Mouse (Mus musculus): Measurements from ENCODE around the gene Dis3l.

The Dis3l gene

DNA sequence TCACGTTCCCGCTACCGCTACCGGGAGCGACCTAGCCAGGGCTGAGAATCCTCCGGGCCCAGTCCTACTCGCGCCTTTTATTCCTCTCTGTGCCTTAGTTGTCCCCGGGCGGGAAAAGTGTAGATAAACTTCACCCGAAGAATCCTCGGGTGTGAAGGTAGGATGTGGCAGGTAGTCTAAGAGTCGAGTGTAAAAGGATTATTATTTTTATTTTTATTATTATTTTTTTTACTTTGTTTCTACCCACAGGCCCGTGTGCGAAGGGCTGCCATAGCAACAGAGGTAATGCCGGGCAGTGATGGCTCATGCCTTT, at the start of gene Dis3l:
TSS of gene Dis3l (minus strand) at position 35 of the 313 bp plus-strand sequence.
- DNase-seq = no peak

- no peak for DNase-seq
These were observed 48.6 kb upstream of the Dis3l start for GRCm38 (mm10) chr9:64389576-64390292.

DNA sequence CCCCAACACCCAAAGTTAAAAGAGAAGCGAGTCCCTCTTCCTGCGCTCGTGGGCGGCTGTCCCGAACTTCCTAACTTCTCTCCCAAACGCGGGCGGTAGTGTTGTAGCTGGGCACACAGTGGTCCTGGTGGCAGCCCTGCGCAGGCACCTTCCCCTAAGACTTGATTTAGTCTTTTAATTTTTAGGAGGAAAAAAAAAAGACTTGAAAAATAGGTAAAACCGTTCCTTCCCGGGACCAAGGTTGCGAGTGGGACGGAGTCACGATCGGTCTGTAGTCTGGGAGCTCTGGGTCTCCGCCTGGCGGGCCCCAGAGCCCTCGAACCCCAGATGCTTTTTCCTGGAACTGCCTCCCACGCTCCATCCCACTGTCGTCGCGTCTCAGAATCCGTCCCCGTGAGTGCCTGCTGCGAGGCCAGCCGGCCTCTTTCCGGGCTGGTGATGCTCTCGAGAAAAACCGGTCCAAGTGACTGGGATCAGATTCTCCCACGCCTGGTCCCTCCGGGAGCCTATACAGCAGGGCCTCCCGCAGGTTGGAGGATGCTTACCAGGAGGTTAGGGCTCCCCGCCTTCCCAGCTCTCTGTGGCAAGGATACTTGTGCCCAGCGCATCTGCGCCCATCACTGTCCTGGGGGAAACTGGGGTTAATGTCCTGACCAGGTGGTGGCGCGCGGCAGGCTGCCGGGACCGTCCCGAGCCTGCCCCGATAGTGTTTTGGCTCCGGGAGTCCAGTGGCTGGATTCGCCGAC, 45.6 kb upstream of the Dis3l start:
- DNase-seq = no peak

- DNase-seq = no peak
These were observed 44.7 kb upstream of the Dis3l start, which contains the start of gene Megf11 for GRCm38 (mm10) chr9:64385511-64386465. Gene Megf11, plus strand, starts transcription at chr9:64385626.

GRCm38 (mm10) chr9:64383021-64383788, 42.1 kb upstream of the Dis3l start:
- DNase-seq = peak; percentile 8 to 39

DNA sequence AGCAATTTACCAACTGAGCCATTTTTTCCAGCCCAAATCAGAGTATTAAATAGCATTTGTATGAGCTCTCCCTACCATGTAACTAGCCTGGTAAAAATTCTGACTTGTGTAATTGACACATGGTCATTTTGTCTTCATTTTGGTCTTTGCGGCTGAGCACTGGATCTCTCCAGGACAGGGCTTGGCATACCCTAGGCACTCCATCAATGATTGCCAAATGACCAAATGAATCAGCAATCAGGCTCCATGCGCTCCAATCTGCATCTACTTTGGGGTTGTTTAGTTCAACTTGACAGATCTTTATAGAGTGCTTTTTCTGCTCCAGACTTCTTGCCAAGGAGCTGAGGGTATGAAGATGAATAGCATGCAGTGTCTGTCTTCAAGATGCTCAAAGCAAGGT, 35.3 kb upstream of the Dis3l start:
- DNase-seq = no peak

DNA sequence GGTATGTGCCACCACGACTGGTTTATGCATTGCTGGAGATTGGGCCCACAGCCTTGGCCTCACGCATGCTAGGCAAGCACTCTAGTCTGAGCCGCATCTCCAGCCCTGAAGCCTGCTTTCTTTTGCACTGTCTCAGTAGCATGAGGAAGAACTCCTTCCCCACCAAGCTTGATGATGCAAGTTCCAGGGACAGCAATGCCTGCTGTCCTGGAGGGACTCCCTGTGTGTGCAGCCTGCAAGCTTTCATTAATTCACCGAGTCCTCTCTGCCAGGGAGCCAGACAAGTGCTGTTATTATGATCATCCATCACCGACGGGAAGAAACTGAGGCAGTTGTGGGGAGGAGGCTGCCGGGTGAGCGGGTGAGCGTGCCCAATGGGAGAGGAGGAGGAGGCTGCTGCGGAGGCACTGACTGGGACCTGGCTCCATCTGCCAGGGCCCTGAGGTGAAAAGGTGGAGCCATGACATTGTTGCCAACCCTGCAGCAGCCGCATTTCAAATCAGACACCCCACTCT, 30.3 kb upstream of the Dis3l start:
- DNase-seq = no peak

DNA sequence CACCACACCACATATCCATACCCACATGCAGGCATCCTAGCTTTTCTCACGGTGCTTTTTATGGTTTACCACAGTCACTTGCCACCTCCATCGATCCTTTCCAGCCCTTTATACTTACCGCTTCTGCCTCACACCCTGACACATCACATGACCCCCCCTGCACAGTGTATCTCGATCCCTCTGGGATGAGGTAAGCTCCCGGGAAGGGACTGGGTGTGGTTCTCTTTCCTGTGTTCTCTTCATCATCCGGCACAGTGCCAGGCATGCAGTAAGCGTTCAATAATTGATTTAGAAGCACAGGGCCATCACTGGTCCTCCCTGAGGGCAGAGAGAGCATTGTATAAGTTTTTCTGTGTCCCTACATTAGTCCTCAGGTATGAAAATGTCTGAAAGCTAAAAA, 28.8 kb upstream of the Dis3l start:
- no peak for DNase-seq

GRCm38 (mm10) chr9:64361231-64361950, 20.3 kb upstream of the Dis3l start:
- DNase-seq = no peak

GRCm38 (mm10) chr9:64355627-64356026, 14.5 kb upstream of the Dis3l start:
- DNase-seq = no peak

- DNase-seq = no peak
These were observed 10.1 kb upstream of the Dis3l start for GRCm38 (mm10) chr9:64351191-64351590.

- no peak for DNase-seq
These were observed 8.4 kb upstream of the Dis3l start for GRCm38 (mm10) chr9:64349490-64349889.

DNA sequence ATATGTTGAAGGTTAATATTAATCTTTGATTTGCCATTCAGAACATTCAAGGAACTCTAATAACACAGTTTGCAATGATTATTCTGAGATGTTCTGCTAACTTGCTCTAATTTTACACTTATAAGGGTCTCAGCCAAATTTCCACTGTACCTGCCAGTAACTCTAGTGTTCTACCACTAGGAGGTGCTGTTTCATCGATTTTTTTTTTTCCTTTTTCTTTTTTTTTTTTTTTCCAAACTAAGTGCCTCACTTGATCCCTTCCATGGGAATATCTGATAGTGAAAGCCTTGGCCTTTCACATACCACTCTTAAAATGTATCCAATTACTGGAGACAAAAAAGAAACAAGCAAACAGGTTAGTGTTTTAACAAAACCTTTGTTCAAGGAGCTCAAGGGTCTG, 6.3 kb upstream of the Dis3l start:
- no peak for DNase-seq

- DNase-seq = no peak
These were observed 4.8 kb upstream of the Dis3l start for GRCm38 (mm10) chr9:64345931-64346330.

DNA sequence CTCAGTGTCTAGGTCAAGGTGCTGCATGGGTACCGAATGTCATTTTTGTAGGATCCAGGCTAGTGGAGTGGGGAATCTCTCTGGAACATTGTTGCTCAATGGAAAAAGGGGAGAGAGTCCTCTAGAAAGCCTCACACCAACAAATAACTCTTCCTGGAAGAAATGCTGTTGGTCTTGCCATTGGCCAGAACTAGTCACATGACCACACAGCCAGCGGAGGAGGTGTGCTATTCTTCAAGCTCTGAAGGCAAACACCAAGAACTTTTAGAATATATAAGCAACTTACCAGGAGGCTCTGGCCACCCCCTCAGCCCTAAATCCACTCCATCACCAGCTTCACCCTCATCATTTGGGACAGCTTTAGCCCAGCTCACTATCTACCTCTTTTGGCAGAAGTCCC, 2.6 kb upstream of the Dis3l start:
- no peak for DNase-seq

DNA sequence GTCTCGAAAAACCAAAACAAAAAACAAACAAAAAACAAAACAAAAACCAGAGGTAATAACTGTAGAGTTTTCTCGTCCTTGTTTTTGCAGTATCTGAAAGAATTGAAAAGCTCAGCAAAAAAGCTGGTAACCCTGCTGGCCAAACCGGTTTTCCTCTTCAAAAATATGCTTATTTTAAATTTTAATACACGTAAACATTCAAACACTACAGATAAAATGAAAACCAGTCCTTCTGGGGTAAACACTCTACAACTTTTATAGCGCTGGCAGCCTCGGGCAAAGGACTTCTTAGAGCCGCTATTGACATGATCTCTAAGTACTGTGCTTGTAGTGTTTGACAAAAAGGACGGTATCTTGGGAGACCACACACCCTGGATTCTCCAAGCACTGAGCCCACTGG, 583 bp upstream of the Dis3l start:
- DNase-seq = peak in 1 of 2 experiments; percentile 3

DNA sequence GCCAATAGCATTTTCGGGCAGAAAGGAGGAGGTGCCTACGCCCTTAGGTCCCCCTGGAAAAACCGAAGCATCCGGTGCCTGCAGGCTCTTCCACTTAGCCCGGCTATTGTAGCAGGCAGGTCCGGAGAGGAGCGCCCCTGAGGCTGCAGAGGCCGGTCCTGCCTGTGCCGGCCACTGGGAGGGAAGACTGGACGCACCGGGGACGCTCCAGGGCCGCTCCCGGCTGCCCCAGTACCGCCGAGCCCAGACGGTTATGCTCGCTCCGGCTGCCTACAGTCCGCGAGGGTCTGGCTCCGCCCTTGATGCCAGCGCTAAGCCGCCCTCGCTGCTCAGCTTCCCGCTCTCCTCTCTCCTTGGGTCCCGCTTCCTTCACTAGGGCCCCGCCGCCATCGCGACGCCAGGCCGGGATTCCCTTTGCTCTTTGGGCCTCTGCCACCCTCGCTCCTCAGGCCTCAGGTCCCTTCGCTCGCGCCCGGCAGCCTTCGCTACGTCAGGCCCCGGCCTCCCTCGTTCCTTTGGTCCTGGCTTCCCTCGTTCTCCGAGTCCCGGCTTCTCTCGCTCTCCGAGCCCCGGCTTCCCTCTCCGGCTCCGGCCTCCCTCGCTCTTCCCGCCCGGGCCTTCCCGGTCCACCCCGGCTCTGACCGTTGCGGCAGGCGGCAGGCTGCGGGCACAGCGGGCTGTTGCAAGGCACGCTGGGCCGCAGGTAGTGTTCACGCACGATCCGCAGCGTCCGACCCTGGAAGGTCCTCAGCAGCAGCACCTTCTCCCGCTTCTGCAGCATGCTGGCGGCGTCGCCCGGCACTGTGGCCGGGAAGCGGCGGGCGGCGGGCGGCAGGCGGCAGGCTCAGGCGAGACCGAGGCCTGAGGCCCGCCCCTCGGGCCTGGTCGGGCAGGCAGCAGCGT, 486 bp downstream of the Dis3l start:
- peak; percentile 73 to 75 for DNase-seq

- no peak for DNase-seq
These were observed 1.7 kb downstream of the Dis3l start for GRCm38 (mm10) chr9:64339361-64339760.

DNA sequence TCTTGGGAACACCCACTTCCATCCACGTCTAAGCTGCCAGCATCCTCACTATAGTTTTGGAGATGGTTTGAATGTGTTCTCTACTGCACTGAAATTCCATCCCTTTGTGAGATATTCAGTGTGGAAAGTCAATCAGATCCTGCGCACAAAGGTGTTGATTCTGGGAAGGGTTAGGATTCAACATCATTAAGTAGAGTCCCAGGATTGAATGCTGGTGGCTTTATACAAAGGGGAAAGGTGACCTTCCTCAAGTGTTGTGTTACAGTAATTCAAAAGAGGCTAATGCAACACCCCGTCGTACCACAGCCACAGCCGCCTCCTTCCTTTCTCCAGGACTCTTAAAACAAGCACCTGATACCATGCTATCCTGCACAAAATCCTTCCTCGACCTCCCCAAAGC, 5.3 kb downstream of the Dis3l start:
- no peak for DNase-seq

DNA sequence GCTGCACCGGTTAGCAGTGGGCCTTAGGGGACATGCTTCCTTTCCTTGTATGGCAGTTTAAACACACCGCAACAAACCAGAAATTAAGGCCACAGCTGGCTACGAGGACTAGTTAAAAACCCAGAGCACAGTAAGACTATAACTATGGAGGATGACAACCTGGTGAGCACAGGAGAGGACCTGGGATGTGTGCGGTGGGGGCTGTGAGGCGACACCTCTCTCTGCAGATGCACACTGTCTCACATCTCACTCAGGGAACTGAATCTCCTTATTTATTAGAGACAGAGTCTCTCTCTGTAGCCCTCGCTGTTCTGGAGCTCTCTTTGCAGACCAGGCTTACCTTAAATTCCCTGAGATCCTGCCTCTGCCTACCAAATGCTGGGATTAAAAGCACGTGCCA, 17.1 kb downstream of the Dis3l start:
- DNase-seq = no peak

DNA sequence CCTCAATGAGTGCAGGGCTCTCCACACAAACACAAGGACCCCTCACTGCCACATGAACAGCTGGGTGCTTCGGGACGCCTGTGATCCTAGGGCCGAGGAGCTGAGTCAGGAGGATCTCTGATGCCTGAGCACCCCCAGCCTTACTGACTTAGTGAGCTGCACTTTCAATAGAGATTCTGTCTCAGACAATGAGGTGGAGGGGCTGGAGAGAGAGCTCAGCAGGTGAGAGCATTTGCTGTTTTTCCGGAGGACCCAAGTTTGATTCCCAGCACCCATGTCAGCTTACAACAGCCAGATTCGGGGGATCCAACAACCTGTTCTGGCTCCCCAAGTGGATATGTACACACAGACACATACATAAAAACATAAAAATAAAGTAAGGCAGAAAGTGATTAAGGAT, 24.1 kb downstream of the Dis3l start:
- no peak for DNase-seq

All from lung, adult 18-20 months (tissue).